Mouse (Mus musculus) C2C12 (cell line): ENCODE measurements around the gene Olfr194.

Source experiments
- CEBPB ChIP-seq: IDR thresholded peaks from one replicate; pipeline ENCODE4 v1.6.1; 2011; ENCODE audit warnings: low read depth, mild to moderate bottlenecking, control low read depth, moderate library complexity
- CTCF ChIP-seq: IDR thresholded peaks from one replicate; pipeline ENCODE4 v1.5.1; 2011; ENCODE audit not compliant: control insufficient read depth, insufficient read depth, insufficient read length
- FOSL1 ChIP-seq: IDR thresholded peaks from one replicate; pipeline ENCODE4 v1.8.0; 2011; ENCODE audit warnings: mild to moderate bottlenecking, low read length; ENCODE audit not compliant: poor library complexity, insufficient read depth, severe bottlenecking
- MAX ChIP-seq: IDR thresholded peaks from one replicate; pipeline ENCODE4 v1.6.1; 2011; ENCODE audit warnings: mild to moderate bottlenecking, control low read depth
- USF1 ChIP-seq: IDR thresholded peaks from one replicate; pipeline ENCODE4 v1.6.1; 2011; ENCODE audit warnings: low read depth, mild to moderate bottlenecking, control low read depth, moderate library complexity

DNA sequence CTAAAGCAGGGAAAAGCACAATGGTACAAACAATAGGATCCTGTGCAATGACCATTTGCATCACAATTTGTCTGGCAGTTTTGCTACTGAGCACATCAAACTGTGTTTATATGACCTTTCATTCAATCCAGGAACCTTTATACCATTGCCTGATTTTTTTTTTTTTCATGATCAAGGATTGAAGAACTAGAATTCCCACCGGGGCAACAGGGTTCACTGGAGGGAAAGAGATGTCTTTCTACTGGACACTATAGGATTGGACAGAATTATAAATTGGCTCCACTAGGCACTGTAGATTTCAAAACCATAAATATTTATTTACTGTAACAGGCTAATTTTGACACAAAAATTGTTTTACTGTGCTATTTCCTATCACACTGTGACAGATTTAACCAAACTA is 9.1 kb downstream of the Olfr194 start, which contains the start of gene Olfr193:
- TF ChIP-seq CTCF (no peak), MAX (no peak), FOSL1 (no peak), USF1 (no peak), CEBPB (no peak)
